ENCODE assay signal across 8 mouse cellular contexts in genomic region chr2:21206278-21206677, GRCm38 (mm10). TPM values are rescaled to one million over a fixed set of nuclear protein-coding genes. Genes with fewer than 3 reads are reported as not detected.
DNase-seq lines count a peak whose midpoint lies in the region; ATAC-seq and TF ChIP-seq lines count a peak whose summit lies in the region.

No protein-coding gene starts in this region.

- 47% methylated on average over 6 of the region's 6 CpGs for WGBS in kidney, embryonic 14.5 days
- WGBS in hindbrain, embryonic 12.5 days = 51% methylated on average over 6 of the region's 6 CpGs
- WGBS in midbrain, embryonic 11.5 days = 42% methylated on average over 6 of the region's 6 CpGs

- TF ChIP-seq POLR2A in bone marrow macrophage, adult 2 months (IDR thresholded peaks at IDR 0.05; ENCODE audit: borderline replicate concordance, low read depth, low read length) = no peak

- no peaks in the 10 kb centered on the region for H3K36me3 ChIP-seq in kidney, embryonic 14.5 days (ENCODE audit: control insufficient read depth, insufficient read depth, low read length)
- no peaks in the 10 kb centered on the region for H3K36me3 ChIP-seq in hindbrain, embryonic 12.5 days
- H3K36me3 ChIP-seq in midbrain, embryonic 11.5 days (ENCODE audit: control insufficient read depth, insufficient read depth, low read length) = no peaks in the 10 kb centered on the region; the same call in 1 of the 2 replicates

- no peak for ATAC-seq in kidney, embryonic 14.5 days (ENCODE audit: low FRiP score, low TSS enrichment)
- no peak for ATAC-seq in hindbrain, embryonic 12.5 days (ENCODE audit: low FRiP score)
- no peak for ATAC-seq in midbrain, embryonic 11.5 days (ENCODE audit: low FRiP score)

- no peak overlapping the region for H3K27ac ChIP-seq in kidney, embryonic 14.5 days (ENCODE audit: low read depth, low read length)
- 0 out of 2 replicates have a peak overlapping the region, but pooled peaks have one; percentile 41 for H3K27ac ChIP-seq in bone marrow macrophage, adult 2 months (ENCODE audit: insufficient read depth, low read depth, low read length)
- H3K27ac ChIP-seq in hindbrain, embryonic 12.5 days = no peak overlapping the region
- no peak overlapping the region for H3K27ac ChIP-seq in midbrain, embryonic 11.5 days (ENCODE audit: low read depth, low read length)

- peak overlapping the region; percentile 73 for H3K4me2 ChIP-seq in kidney, embryonic 14.5 days (replicated peaks; ENCODE audit: low read depth, low read length)
- H3K4me2 ChIP-seq in hindbrain, embryonic 12.5 days (replicated peaks) = peak overlapping the region; percentile 76
- H3K4me2 ChIP-seq in midbrain, embryonic 11.5 days = peak overlapping the region; percentile 75

- H3K9me3 ChIP-seq in kidney, embryonic 14.5 days (ENCODE audit: control insufficient read depth, low read length) = no peaks in the 10 kb centered on the region
- no peaks in the 10 kb centered on the region for H3K9me3 ChIP-seq in hindbrain, embryonic 12.5 days (replicated peaks)
- H3K9me3 ChIP-seq in midbrain, embryonic 11.5 days (ENCODE audit: control insufficient read depth, low read length) = no peaks in the 10 kb centered on the region

- H3K9ac ChIP-seq in kidney, embryonic 14.5 days (ENCODE audit: low read depth, low read length) = peak overlapping the region; percentile 64
- H3K9ac ChIP-seq in hindbrain, embryonic 12.5 days = peak overlapping the region; percentile 70
- H3K9ac ChIP-seq in midbrain, embryonic 11.5 days (ENCODE audit: low read length) = peak overlapping the region; percentile 80

- peak overlapping the region; percentile 57 for H3K4me3 ChIP-seq in kidney, embryonic 14.5 days (ENCODE audit: low read length)
- peak overlapping the region; percentile 83 for H3K4me3 ChIP-seq in bone marrow macrophage, adult 2 months (ENCODE audit: insufficient read depth, low read length)
- peak overlapping the region; percentile 64 for H3K4me3 ChIP-seq in hindbrain, embryonic 12.5 days
- peak overlapping the region; percentile 62 for H3K4me3 ChIP-seq in midbrain, embryonic 11.5 days (ENCODE audit: low read depth, low read length)

- H3K4me1 ChIP-seq in kidney, embryonic 14.5 days (ENCODE audit: control insufficient read depth, insufficient read depth, low read length) = 0 out of 2 replicates have a peak, but pooled peaks cover 9% of the 10 kb centered on the region
- peaks cover 4% of the 10 kb centered on the region for H3K4me1 ChIP-seq in bone marrow macrophage, adult 2 months (ENCODE audit: control insufficient read depth, insufficient read depth, low read length)
- peaks cover 11% of the 10 kb centered on the region for H3K4me1 ChIP-seq in hindbrain, embryonic 12.5 days
- peaks cover 9% of the 10 kb centered on the region; the same call in 1 of the 2 replicates for H3K4me1 ChIP-seq in midbrain, embryonic 11.5 days (ENCODE audit: control insufficient read depth, insufficient read depth, low read length)

- no peaks in the 10 kb centered on the region for H3K27me3 ChIP-seq in kidney, embryonic 14.5 days (ENCODE audit: control insufficient read depth, insufficient read depth, low read length)
- H3K27me3 ChIP-seq in hindbrain, embryonic 12.5 days = no peaks in the 10 kb centered on the region
- no peaks in the 10 kb centered on the region for H3K27me3 ChIP-seq in midbrain, embryonic 11.5 days (ENCODE audit: control insufficient read depth, insufficient read depth, low read length)

- no peak for TF ChIP-seq CTCF in bone marrow macrophage, adult 2 months (IDR thresholded peaks at IDR 0.05; ENCODE audit: low read depth, low read length)

- DNase-seq in kidney, postnatal 10 days = no peak
- DNase-seq in midbrain, embryonic 11.5 days (ENCODE audit: low spot score, missing footprints) = no peak
- no peak for DNase-seq in cerebellum, postnatal 10 days
- no peak for DNase-seq in cerebellum, postnatal 25 days
- no peak for DNase-seq in B cell, adult 2 months

RNA-seq across cellular contexts. Expression of gene Thnsl1, which starts 0.8 kb away (rescaled TPM):
- 5.2 and 8.8 TPM in 2 replicates for polyA plus RNA-seq in kidney, embryonic 14.5 days (2014; fragmentation: Nextera tagmentation; extraction: Ambion mirVana)
- polyA plus RNA-seq in bone marrow macrophage, adult 2 months (2012; ENCODE audit: insufficient read depth, insufficient read length, missing spikeins) = 2.9 and 5.1 TPM in 2 replicates
- 16.5 and 18.9 TPM in 2 replicates for polyA plus RNA-seq in hindbrain, embryonic 12.5 days (2016; fragmentation: Nextera tagmentation; extraction: Ambion mirVana)
- 19.2 and 20.1 TPM in 2 replicates for polyA plus RNA-seq in midbrain, embryonic 11.5 days (2014; fragmentation: Nextera tagmentation; extraction: Ambion mirVana)

RNA-seq across cellular contexts. Expression of gene Enkur, which starts 1.1 kb away (rescaled TPM):
- 0.35 and 0.59 TPM in 2 replicates for polyA plus RNA-seq in kidney, embryonic 14.5 days (2014; fragmentation: Nextera tagmentation; extraction: Ambion mirVana)
- 0.72 TPM in 1 of 2 replicates, not detected in the other for polyA plus RNA-seq in bone marrow macrophage, adult 2 months (2012; ENCODE audit: insufficient read depth, insufficient read length, missing spikeins)
- 3.9 and 5.0 TPM in 2 replicates for polyA plus RNA-seq in hindbrain, embryonic 12.5 days (2016; fragmentation: Nextera tagmentation; extraction: Ambion mirVana)
- polyA plus RNA-seq in midbrain, embryonic 11.5 days (2014; fragmentation: Nextera tagmentation; extraction: Ambion mirVana) = 0.98 and 1.1 TPM in 2 replicates
